Mouse (Mus musculus): Measurements from ENCODE around the gene Hcfc1. TPM values are rescaled to one million over a fixed set of nuclear protein-coding genes. Genes with fewer than 3 reads are reported as not detected.

Hcfc1 gene
- polyA plus RNA-seq (2016; fragmentation: Nextera tagmentation; extraction: Ambion mirVana), result 83.4 and 89.9 TPM in 2 replicates

GRCm38 (mm10) chrX:73966248-73967176, at the start of gene Hcfc1:
Hcfc1 (minus strand) TSS chrX:73966357.
- no peaks in the 10 kb centered on the region; the same call in 1 of the 2 replicates for H3K9me3 ChIP-seq
- peak within 1 kb of the TSS; percentile 75 for H3K4me3 ChIP-seq
- H3K4me1 ChIP-seq, result peaks cover 35% of the 10 kb centered on the region
- WGBS, result 12% methylated on average over 58 of the region's 58 CpGs
- peaks cover 4% of the 10 kb centered on the region; the same call in 1 of the 2 replicates for H3K27me3 ChIP-seq (ENCODE audit: poor library complexity, severe bottlenecking)
- DNase-seq (ENCODE audit: extremely low spot score, low spot score), result peak; percentile 86
- H3K36me3 ChIP-seq (replicated peaks), result peaks cover 32% of the 10 kb centered on the region
- H3K27ac ChIP-seq, result peak within 1 kb of the TSS; percentile 97

GRCm38 (mm10) chrX:74014597-74014996, 48.4 kb upstream of the Hcfc1 start:
- Histone ChIP-seq H3K36me3 (replicated peaks) (peaks cover 42% of the 10 kb centered on the region), H3K4me3 (no peak overlapping the region), H3K4me1 (no peaks in the 10 kb centered on the region), H3K9me3 (no peaks in the 10 kb centered on the region), H3K27me3 (ENCODE audit: poor library complexity, severe bottlenecking) (peaks cover 6% of the 10 kb centered on the region), H3K27ac (no peak overlapping the region)
- WGBS, result 94% methylated on average over 1 of the region's 1 CpGs
- no peak for DNase-seq (ENCODE audit: extremely low spot score, low spot score)

GRCm38 (mm10) chrX:74008063-74008462, 41.9 kb upstream of the Hcfc1 start:
- peak; percentile 20 for DNase-seq (ENCODE audit: extremely low spot score, low spot score)
- WGBS, result 25% methylated on average over 8 of the region's 8 CpGs
- no peaks in the 10 kb centered on the region for H3K27me3 ChIP-seq (ENCODE audit: poor library complexity, severe bottlenecking)

GRCm38 (mm10) chrX:74006401-74006800, 40.2 kb upstream of the Hcfc1 start:
- peaks cover 6% of the 10 kb centered on the region for H3K4me1 ChIP-seq
- no peak overlapping the region for H3K27ac ChIP-seq
- no peaks in the 10 kb centered on the region for H3K36me3 ChIP-seq (replicated peaks)
- WGBS, result 89% methylated on average over 21 of the region's 21 CpGs
- DNase-seq (ENCODE audit: extremely low spot score, low spot score), result no peak
- H3K4me3 ChIP-seq, result no peak overlapping the region
- H3K9me3 ChIP-seq, result no peaks in the 10 kb centered on the region
- no peaks in the 10 kb centered on the region for H3K27me3 ChIP-seq (ENCODE audit: poor library complexity, severe bottlenecking)

More at GRCm38 (mm10) chrX:74008063-74008462, 41.9 kb upstream of the Hcfc1 start:
- Histone ChIP-seq H3K36me3 (replicated peaks) (no peaks in the 10 kb centered on the region), H3K9me3 (no peaks in the 10 kb centered on the region), H3K4me1 (peaks cover 6% of the 10 kb centered on the region), H3K27ac (peak overlapping the region; percentile 35; the same call in 1 of the 2 replicates), H3K4me3 (no peak overlapping the region)

- WGBS, result 75% methylated on average over 2 of the region's 2 CpGs
Observed at GRCm38 (mm10) chrX:74003644-74004043, 37.5 kb upstream of the Hcfc1 start.

GRCm38 (mm10) chrX:74001024-74001423, 34.9 kb upstream of the Hcfc1 start:
- H3K36me3 ChIP-seq (replicated peaks), result no peaks in the 10 kb centered on the region
- no peak for DNase-seq (ENCODE audit: extremely low spot score, low spot score)
- no peak overlapping the region for H3K27ac ChIP-seq
- WGBS, result 85% methylated on average over 3 of the region's 3 CpGs
- no peaks in the 10 kb centered on the region for H3K9me3 ChIP-seq
- H3K27me3 ChIP-seq (ENCODE audit: poor library complexity, severe bottlenecking), result no peaks in the 10 kb centered on the region
- no peak overlapping the region for H3K4me3 ChIP-seq
- peaks cover 13% of the 10 kb centered on the region for H3K4me1 ChIP-seq

More at GRCm38 (mm10) chrX:74003644-74004043, 37.5 kb upstream of the Hcfc1 start:
- peaks cover 15% of the 10 kb centered on the region for H3K4me1 ChIP-seq
- H3K9me3 ChIP-seq, result no peaks in the 10 kb centered on the region
- H3K36me3 ChIP-seq (replicated peaks), result no peaks in the 10 kb centered on the region
- no peak overlapping the region for H3K27ac ChIP-seq
- DNase-seq (ENCODE audit: extremely low spot score, low spot score), result no peak
- H3K4me3 ChIP-seq, result no peak overlapping the region
- H3K27me3 ChIP-seq (ENCODE audit: poor library complexity, severe bottlenecking), result no peaks in the 10 kb centered on the region

- peak; percentile 39 for DNase-seq (ENCODE audit: extremely low spot score, low spot score)
- no peaks in the 10 kb centered on the region for H3K27me3 ChIP-seq (ENCODE audit: poor library complexity, severe bottlenecking)
- peak overlapping the region; percentile 79 for H3K27ac ChIP-seq
- peak overlapping the region; percentile 25; the same call in 1 of the 2 replicates for H3K4me3 ChIP-seq
- H3K36me3 ChIP-seq (replicated peaks), result no peaks in the 10 kb centered on the region
- no peaks in the 10 kb centered on the region for H3K9me3 ChIP-seq
- WGBS, result 29% methylated on average over 8 of the region's 8 CpGs
- peaks cover 13% of the 10 kb centered on the region for H3K4me1 ChIP-seq
Observed at GRCm38 (mm10) chrX:73998911-73999869, 33.0 kb upstream of the Hcfc1 start.

GRCm38 (mm10) chrX:73977783-73978182, 11.6 kb upstream of the Hcfc1 start:
- DNase-seq (ENCODE audit: extremely low spot score, low spot score), result no peak
- H3K9me3 ChIP-seq, result no peaks in the 10 kb centered on the region
- WGBS, result 89% methylated on average over 1 of the region's 1 CpGs

GRCm38 (mm10) chrX:73976283-73976682, 10.1 kb upstream of the Hcfc1 start:
- Histone ChIP-seq H3K9me3 (no peaks in the 10 kb centered on the region), H3K27ac (no peak overlapping the region), H3K4me1 (no peaks in the 10 kb centered on the region), H3K4me3 (no peak overlapping the region), H3K36me3 (replicated peaks) (no peaks in the 10 kb centered on the region), H3K27me3 (ENCODE audit: poor library complexity, severe bottlenecking) (no peaks in the 10 kb centered on the region)
- 88% methylated on average over 2 of the region's 2 CpGs for WGBS
- DNase-seq (ENCODE audit: extremely low spot score, low spot score), result no peak

More at GRCm38 (mm10) chrX:73977783-73978182, 11.6 kb upstream of the Hcfc1 start:
- Histone ChIP-seq H3K27me3 (ENCODE audit: poor library complexity, severe bottlenecking) (no peaks in the 10 kb centered on the region), H3K4me3 (no peak overlapping the region), H3K36me3 (replicated peaks) (no peaks in the 10 kb centered on the region), H3K27ac (no peak overlapping the region), H3K4me1 (no peaks in the 10 kb centered on the region)

- H3K9me3 ChIP-seq, result no peaks in the 10 kb centered on the region
- peaks cover 9% of the 10 kb centered on the region for H3K4me1 ChIP-seq
- no peaks in the 10 kb centered on the region for H3K36me3 ChIP-seq (replicated peaks)
- WGBS, result 77% methylated on average over 4 of the region's 4 CpGs
- H3K27ac ChIP-seq, result no peak overlapping the region
- H3K27me3 ChIP-seq (ENCODE audit: poor library complexity, severe bottlenecking), result no peaks in the 10 kb centered on the region
- H3K4me3 ChIP-seq, result no peak overlapping the region
- DNase-seq (ENCODE audit: extremely low spot score, low spot score), result no peak
Observed at GRCm38 (mm10) chrX:73972774-73973173, 6.6 kb upstream of the Hcfc1 start.

GRCm38 (mm10) chrX:73970781-73971180, 4.6 kb upstream of the Hcfc1 start:
- H3K27ac ChIP-seq, result no peak overlapping the region
- no peaks in the 10 kb centered on the region for H3K36me3 ChIP-seq (replicated peaks)
- no peak overlapping the region for H3K4me3 ChIP-seq

GRCm38 (mm10) chrX:73969729-73970128, 3.6 kb upstream of the Hcfc1 start:
- Histone ChIP-seq H3K27ac (no peak overlapping the region), H3K27me3 (ENCODE audit: poor library complexity, severe bottlenecking) (peaks cover 4% of the 10 kb centered on the region; the same call in 1 of the 2 replicates), H3K9me3 (no peaks in the 10 kb centered on the region; the same call in 1 of the 2 replicates), H3K4me3 (no peak overlapping the region), H3K36me3 (replicated peaks) (peaks cover under 1% of the 10 kb centered on the region), H3K4me1 (peaks cover 10% of the 10 kb centered on the region)
- DNase-seq (ENCODE audit: extremely low spot score, low spot score), result no peak
- 80% methylated on average over 2 of the region's 2 CpGs for WGBS

More at GRCm38 (mm10) chrX:73970781-73971180, 4.6 kb upstream of the Hcfc1 start:
- DNase-seq (ENCODE audit: extremely low spot score, low spot score), result no peak
- Histone ChIP-seq H3K27me3 (ENCODE audit: poor library complexity, severe bottlenecking) (peaks cover 4% of the 10 kb centered on the region; the same call in 1 of the 2 replicates), H3K4me1 (peaks cover 9% of the 10 kb centered on the region), H3K9me3 (no peaks in the 10 kb centered on the region; the same call in 1 of the 2 replicates)

All from forebrain, embryonic 10.5 days (tissue).